Mouse (Mus musculus) urinary bladder, postnatal 4 days (tissue): Measurements from ENCODE around the gene Ptpn23.
"Not testable (repeated sequence)": the region's sequence is repeated elsewhere in the genome, so short reads cannot be mapped to it uniquely, and the experiment has no call there.

Experiments
- DNase-seq, 2 experiments: peaks; one replicate each; pipeline ENCODE4 v3.0.0; 2021 to 2022; ENCODE audit warnings: low spot score in 2 of 2

The Ptpn23 gene

GRCm38 (mm10) chr9:110384369-110384929 lies 23.6 kb downstream of the Ptpn23 start:
- no peak for DNase-seq

GRCm38 (mm10) chr9:110381292-110381691 lies 26.7 kb downstream of the Ptpn23 start:
- no peak for DNase-seq

GRCm38 (mm10) chr9:110380662-110381061 lies 27.4 kb downstream of the Ptpn23 start:
- DNase-seq: no peak

- DNase-seq: no peak
These were observed 28.7 kb downstream of the Ptpn23 start for GRCm38 (mm10) chr9:110379361-110379760.

- not testable (repeated sequence) for DNase-seq
These were observed 30.4 kb downstream of the Ptpn23 start for GRCm38 (mm10) chr9:110377655-110378054.

GRCm38 (mm10) chr9:110375668-110376067 lies 32.3 kb downstream of the Ptpn23 start:
- no peak for DNase-seq

GRCm38 (mm10) chr9:110373871-110374270 lies 34.1 kb downstream of the Ptpn23 start:
- no peak for DNase-seq

GRCm38 (mm10) chr9:110369860-110370259 lies 38.2 kb downstream of the Ptpn23 start:
- no peak for DNase-seq

- no peak for DNase-seq
These were observed 41.3 kb downstream of the Ptpn23 start for GRCm38 (mm10) chr9:110366746-110367145.

- DNase-seq: no peak
These were observed 45.7 kb downstream of the Ptpn23 start for GRCm38 (mm10) chr9:110362337-110362736.

- DNase-seq: no peak
These were observed 46.7 kb downstream of the Ptpn23 start for GRCm38 (mm10) chr9:110361299-110361698.

GRCm38 (mm10) chr9:110358341-110358740 lies 49.7 kb downstream of the Ptpn23 start:
- DNase-seq: no peak

GRCm38 (mm10) chr9:110351932-110352632 lies 55.9 kb downstream of the Ptpn23 start:
- DNase-seq: no peak

- DNase-seq: no peak
These were observed 56.7 kb downstream of the Ptpn23 start for GRCm38 (mm10) chr9:110351350-110351749.

GRCm38 (mm10) chr9:110350612-110351011 lies 57.4 kb downstream of the Ptpn23 start:
- no peak for DNase-seq

- no peak for DNase-seq
These were observed 57.8 kb downstream of the Ptpn23 start for GRCm38 (mm10) chr9:110350188-110350587.

- no peak for DNase-seq
These were observed 59.1 kb downstream of the Ptpn23 start for GRCm38 (mm10) chr9:110348899-110349298.

- no peak for DNase-seq
These were observed 62.8 kb downstream of the Ptpn23 start for GRCm38 (mm10) chr9:110345057-110345739.

- DNase-seq: no peak
These were observed 64.2 kb downstream of the Ptpn23 start for GRCm38 (mm10) chr9:110343805-110344204.

- no peak for DNase-seq
These were observed 66.0 kb downstream of the Ptpn23 start for GRCm38 (mm10) chr9:110342008-110342407.

GRCm38 (mm10) chr9:110340037-110340750 lies 67.8 kb downstream of the Ptpn23 start:
- no peak for DNase-seq
